Mouse (Mus musculus): ENCODE data around the gene Tnc. TPM values are rescaled to one million over a fixed set of nuclear protein-coding genes. Genes with fewer than 3 reads are reported as not detected.

Gene Tnc
- total RNA-seq, 2 experiments from 2014 or later: 11.4 to 13.8 TPM

DNA sequence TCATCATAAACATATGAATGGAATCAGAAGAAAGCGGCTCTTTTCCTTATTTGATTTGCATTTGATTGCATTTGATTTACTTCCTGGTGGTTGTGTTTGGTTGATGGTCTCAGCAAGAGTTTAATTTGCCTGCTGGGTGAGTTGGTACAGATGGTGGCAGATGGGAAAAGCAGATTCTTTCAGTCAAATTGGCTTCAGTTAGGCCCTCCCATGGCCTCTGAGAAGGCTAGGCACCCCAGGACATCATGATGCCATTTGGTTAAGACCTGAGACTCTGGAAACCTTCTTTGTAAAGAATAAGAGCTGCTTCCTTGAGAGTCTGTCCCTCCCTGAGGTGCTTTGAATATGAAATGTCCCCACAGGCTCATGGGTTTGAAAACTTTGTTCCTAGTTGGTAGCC, 75.1 kb downstream of the Tnc start:
- DNase-seq: no peak

DNA sequence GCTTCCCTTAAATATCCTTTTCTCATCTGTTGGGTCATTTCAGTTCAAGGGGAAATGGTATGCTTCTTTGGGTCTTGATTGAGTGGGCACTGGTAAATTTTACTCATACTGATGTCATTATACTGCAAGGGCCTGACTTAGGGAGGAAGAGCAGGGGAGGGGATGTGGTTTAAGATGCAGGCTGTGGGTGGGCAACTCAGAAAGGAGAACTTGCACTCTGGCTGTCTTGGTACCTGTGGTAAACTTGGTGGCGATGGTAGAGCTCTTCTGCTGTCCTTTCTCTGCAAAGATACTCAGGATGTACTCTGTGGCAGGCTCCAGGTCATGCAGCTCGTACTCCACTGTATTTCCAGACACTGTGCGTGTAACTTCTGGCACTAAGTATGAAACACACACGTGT, 75.9 kb downstream of the Tnc start:
- intact Hi-C loops (cut with DNase I): no loop called here
- no peak for DNase-seq

More for the DNA sequence above, 75.1 kb downstream of the Tnc start:
- intact Hi-C loops (cut with DNase I): no loop called here

DNA sequence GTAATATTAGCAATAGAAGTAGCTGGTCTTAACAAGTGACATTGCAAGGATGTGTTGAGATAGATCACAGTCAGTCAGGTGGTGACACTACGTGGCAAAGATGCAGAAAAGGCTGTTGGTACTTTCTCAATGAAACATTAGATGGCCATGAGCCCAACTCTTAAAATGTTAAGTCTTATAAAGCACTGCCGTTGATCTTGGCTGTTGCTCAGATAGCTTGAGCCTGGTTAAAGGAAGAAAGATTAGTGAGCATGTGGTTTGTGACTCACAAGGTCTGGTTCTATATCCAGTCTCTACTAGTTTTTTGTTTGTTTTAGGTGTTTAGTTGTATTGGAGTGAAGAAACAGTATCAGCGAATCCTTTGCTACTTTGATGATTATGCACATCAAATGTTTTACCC, 76.9 kb downstream of the Tnc start:
- DNase-seq: no peak
- intact Hi-C loops (cut with DNase I): no loop called here

DNA sequence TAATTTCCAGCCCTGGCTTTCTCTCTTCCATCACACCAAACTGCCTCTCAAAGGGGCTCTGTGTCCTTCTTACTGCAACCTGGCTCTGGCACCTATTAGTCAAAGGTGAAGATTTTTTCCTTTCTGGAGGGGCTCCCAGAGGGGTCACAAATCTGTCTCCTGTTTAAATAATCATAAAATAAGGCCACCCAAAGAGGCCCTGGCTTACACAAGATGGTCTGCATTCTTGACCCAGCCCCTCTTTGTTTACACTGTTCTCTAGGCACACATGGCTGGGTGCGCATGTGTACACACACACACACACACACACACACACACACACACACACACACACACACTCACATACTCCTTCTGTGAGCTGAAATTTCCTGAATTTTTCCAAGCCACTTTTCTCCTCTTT, 83.4 kb downstream of the Tnc start:
- intact Hi-C loops (cut with DNase I): no loop called here
- no peak for DNase-seq

DNA sequence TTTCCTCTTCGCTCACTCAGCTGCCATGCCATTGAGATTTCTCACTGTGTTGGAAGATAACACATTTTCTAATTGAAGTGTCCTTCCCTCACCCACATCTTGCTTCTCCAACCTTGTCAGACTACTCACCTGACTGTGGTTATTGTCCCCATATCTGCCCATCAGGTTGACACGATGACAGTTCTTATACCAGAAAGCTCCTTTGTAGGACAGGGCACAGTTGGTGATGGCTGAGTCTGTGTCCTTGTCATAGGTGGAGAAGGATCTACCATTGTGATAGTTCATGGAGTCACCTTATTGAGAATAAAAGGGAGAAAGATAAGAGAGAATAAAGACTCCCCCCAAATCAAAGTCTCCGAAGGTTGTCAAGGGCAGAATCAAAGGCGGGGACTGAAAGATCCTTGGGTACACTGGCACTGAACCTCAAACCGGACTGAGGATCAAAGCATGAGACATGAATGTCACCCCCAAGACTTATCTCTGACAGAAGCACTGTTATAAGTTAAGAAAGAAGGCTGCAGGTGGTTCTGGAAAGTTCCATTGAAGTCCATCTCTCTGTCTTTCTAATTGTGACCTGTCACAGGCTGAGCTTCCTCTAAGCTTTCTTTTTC, 84.9 kb downstream of the Tnc start:
- intact Hi-C loops (cut with DNase I): no loop called here
- DNase-seq: no peak

DNA sequence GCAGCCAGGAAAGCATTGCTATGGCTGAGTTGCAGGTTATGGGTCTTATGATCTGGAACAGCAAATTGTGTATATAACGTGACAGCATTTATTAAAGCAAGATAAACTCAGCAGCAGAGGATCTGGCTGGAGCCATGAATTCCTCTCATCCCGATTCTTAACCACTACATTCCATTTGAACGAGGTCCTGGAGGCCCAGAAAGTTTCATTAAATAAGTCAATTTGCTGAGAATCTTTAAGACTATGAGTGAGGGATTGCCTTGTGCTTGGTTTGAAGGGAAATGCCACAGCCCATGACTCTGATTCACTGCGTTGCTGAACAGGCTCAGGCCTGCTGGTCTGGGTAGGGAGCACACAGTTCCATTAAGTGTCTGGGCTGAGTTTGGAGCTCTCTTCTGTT, 88.2 kb downstream of the Tnc start:
- intact Hi-C loops (cut with DNase I): no loop called here
- no peak for DNase-seq

DNA sequence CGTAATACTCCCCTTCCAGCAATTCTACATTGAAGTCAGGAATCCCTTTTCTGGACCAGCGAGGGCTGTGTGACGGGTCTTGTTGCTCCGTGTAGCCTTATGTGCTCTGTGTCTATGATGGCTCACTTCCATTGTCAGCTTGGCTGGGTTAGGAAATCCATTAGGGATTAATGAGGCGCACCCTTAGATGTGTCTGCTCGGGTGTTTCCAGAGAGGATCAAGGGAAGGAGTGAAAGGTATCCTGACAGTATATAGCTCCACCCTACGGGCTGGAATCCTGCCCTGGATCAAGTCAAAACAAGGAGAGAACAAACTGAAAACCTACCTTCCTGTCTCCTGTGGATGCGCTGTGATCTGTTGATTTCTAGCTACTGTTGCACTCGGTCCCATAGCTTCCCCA, 96.8 kb downstream of the Tnc start:
- intact Hi-C loops (cut with DNase I): no loop called here
- no peak for DNase-seq

DNA sequence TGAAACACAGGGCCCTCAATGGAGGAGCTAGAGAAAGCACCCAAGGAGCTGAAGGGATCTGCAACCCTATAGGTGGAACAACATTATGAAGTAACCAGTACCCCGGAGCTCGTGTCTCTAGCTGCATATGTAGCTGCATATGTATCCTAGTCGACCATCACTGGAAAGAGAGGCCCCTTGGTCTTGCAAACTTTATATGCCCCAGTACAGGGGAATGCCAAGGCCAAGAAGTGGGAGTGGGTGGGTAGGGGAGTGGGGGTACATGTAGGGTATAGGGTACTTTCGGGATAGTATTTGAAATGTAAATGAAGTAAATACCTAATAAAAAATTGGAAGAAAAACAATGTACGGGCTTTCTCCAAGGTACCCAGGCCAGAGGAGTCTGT, 98.1 kb downstream of the Tnc start:
- peak in 1 of 2 experiments; percentile 1 for DNase-seq
- intact Hi-C loops (cut with DNase I): loop anchor here (1.0 to 5.0 kb wide), 8 partner anchors 106 to 581 kb away; partner anchors contain the start of gene Tex48

DNA sequence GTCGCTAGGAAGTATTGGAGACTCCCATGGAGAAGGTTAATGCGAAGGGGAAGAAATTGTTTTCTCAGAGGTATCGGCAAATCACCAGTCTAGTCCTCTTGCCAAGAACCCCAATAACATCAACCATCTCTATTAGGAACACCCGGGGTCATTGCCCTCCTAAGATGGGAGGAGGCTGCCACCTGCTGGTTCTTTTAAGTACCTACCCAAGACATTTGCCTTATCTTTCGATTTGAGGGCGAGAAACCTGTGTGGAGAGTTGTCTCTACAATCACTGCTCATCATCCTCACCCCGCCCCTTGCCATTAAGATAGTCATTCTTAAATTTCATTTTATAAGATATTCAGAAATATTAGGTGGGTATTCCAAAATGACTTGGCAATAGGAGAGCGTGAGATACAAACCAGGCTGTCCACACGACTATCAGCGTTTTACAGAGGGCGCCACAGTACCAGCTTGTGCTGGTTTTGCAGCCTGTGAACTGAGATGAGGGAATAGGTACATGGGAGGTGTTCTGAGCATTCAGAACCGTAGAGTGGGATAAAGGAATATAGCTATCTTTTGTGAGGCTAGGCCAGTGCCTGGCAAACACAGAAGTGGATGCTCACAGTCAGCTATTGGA, 98.6 kb downstream of the Tnc start:
- intact Hi-C loops (cut with DNase I): loop anchor here (1.0 to 5.0 kb wide), 8 partner anchors 106 to 581 kb away; partner anchors contain the start of gene Tex48
- DNase-seq: peak; percentile 61 to 71

DNA sequence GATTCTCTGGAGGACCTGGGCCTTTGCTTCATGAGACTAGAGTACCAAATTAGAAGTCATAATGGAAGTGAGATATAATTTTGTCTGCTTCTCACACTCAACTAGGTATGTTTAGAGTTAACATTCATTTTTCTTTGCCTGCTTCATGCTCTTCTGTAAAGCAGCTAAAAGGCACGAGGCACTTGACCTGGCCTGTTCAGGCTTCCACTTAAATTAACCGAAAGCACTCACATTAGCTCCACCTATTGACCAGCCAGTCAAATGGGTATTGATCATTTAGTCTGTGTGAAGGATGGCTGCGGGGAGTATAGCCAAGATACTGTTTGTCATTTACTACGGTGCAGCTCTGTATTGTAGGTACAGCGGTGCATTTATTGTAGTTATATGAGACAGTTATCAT, 103.0 kb downstream of the Tnc start:
- DNase-seq: no peak
- intact Hi-C loops (cut with DNase I): no loop called here

DNA sequence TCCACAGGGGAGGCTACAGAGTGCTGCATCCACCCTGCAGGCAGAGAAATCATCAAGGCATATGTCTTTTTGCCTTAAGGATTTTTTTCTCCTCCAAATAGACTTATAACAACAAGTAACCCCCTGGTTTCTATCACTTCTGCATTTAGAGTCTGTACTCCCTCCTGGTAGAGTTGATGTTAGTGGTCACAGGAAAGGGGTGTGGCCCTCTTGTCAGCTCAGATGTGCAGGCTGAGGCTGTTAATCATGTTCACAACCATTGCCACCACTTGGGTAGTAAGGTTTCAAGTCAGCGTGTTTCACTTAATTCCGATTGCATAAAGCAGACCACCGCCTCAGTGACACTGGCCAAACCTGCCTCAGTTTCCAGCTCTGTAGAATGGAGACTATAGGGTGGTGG, 103.9 kb downstream of the Tnc start:
- no peak for DNase-seq
- intact Hi-C loops (cut with DNase I): no loop called here

DNA sequence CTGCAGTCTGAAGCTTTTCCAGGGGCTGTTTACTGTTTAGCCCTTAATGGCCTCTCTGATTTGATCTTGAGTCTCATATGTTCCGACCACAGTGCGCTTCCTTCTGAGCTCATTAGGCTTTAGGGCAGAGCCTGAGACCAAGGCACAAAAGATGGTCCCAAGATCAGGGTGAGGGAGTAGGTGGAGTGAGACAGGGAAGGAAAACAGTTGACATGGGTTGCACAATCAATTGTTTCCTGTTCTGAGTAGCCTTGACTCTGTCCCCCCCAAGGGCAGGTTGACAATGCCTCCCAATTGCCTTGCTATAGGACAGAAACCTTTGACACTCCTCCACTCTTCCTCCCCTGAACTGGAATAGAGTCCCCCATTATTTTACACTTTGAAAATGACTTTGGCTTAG, 105.4 kb downstream of the Tnc start:
- DNase-seq: no peak
- intact Hi-C loops (cut with DNase I): no loop called here

DNA sequence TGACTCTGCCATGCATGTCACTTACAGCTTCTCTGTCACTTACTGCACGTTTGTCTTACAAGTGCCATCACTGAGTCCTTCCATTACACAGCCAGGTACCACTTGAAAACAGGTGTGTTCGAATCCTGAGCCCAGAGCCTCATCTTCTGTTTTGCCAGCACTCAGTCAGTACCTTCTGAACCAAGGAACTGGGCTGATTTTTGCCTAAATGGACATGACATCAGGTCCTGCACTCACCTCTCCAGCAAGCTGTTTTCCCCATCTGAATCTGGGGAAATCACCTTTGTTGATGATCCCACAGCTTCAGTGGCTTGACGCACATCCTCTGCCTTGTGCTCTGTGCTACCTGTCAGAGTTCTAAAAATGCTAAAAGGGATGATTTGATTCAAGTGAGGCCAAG, 107.4 kb downstream of the Tnc start:
- intact Hi-C loops (cut with DNase I): no loop called here
- no peak for DNase-seq

DNA sequence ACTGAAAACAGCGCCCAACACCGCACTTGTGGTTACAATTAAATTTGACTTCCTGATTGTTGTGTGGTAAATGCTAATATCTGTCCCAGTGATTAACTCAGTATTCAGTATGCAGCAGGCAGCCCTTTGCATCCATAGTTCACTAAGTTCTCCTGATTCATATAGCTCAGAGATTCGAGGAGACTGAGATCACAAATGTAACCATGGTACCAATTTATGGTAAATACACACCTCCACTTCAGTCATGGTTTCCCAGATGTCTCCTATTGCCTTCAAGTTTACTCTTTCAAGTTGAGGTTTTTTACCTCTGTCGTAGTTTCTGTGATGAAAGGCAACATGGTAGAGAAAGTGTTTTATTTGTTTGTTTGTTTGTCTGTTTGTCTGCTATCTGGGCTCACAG, 110.9 kb downstream of the Tnc start:
- no peak for DNase-seq
- intact Hi-C loops (cut with DNase I): no loop called here

DNA sequence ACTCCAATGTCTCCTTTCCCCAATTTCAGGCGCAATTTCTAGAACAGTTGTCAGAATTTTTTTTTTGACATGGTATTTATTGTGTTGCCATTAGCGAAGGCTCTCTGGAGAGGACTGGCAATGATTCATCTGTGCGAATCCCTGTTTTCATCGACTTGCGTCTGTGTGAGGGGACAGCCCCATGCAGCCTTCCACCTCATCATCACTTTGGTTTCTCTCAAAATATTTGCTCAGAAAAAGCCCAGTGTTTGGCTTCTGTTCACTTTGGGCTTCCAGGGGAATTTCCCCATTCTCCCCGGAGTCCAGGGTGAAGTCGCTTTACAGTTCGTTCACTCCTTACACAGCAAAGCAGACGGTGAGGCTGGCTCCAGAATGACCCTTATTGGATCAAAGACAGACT, 111.5 kb downstream of the Tnc start:
- intact Hi-C loops (cut with DNase I): no loop called here
- DNase-seq: no peak

DNA sequence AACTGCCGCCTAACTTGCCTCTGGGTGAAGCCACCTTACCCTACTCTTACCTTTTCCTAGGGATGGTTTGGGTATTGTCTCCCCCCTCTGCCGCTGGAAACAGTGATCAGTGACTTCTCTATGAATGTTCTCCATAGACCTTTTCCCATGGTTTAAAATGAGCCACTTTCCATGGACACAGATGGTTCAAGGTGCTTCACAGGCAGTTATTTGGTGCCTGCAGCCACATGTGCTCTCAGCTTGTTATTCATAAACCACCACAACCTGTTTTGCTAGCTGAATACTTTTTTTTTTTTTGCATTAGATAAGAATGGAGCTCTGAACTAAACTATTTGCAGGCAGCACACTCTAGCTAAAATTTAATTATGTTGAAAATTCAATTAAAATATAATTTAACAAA, 116.0 kb downstream of the Tnc start:
- intact Hi-C loops (cut with DNase I): no loop called here
- DNase-seq: no peak

DNA sequence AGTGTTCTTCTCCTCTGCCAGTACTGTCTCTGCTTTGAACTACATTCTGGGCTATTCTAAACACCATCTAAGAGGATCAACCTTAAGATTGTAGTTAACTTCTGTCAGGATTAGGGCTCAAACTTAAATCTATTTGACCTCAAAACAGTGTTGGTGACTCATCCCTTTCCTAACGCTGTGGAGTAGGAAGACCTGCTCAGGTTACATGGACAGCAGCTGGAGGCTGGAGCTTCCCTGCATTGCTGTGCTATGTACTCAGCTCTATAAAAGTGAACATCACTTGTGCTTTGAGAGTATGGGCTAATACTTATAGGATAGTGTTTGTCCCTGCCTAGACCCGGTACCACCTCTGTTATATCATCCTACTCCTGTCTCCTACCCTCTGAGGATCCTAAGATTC, 117.3 kb downstream of the Tnc start:
- intact Hi-C loops (cut with DNase I): no loop called here
- DNase-seq: no peak

DNA sequence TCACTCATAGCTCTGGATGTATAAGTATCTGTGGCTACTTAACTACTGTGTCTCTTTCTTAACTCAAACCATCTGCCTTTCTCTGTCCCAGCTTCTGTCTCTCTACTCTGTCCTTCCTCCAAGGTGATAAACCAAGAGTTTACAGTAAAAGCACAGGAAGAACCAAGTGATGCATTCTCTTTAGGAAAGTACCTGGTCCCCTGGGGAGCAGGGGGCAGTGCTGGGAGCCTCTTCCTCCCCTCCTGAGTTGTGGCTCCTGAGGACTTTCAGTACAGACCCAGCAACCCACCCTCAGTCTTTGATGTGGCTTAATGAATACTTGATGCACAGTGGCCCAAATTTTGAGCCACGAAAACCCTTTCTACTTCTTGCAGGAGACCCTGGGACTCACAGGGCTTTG, 118.6 kb downstream of the Tnc start:
- intact Hi-C loops (cut with DNase I): no loop called here
- DNase-seq: no peak

DNA sequence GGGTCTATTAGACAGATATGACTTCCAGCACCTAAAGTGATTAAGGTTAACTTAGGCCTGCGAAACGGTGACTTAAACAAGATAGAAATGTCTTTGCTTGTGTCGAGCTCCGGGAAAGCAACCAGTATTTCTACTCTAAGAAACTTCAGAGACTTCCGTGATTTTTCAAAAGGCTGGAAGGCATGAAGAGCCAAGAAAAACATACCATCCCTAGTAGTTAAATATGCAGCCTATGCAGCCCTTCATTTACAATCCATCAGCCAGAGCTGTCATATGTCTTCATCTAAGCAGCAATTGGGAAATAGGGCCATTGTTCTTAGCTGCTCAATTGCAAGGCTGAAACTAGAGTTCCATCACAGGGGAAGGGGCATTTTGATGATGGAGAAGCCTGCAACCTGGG, 129.6 kb downstream of the Tnc start:
- intact Hi-C loops (cut with DNase I): no loop called here
- DNase-seq: no peak

DNA sequence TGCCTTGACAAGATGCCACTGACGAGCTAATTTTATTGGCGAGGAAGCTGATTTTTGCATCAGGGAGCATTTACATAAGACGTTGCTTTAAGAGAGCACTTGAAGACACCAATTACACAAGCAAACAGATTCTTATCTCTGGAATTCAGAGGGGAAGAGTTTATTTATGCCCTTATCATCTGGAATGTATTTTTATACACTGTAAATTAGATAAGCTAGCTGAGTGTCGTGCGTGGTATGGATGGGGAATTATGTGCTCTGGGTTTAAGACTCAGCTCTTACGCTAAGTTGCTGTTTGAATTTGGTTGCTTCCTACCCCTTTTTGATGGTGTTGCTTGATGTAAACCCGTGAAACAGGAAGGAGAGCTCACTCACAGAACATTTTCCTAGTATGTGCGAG, 130.1 kb downstream of the Tnc start:
- no peak for DNase-seq
- intact Hi-C loops (cut with DNase I): no loop called here

DNA sequence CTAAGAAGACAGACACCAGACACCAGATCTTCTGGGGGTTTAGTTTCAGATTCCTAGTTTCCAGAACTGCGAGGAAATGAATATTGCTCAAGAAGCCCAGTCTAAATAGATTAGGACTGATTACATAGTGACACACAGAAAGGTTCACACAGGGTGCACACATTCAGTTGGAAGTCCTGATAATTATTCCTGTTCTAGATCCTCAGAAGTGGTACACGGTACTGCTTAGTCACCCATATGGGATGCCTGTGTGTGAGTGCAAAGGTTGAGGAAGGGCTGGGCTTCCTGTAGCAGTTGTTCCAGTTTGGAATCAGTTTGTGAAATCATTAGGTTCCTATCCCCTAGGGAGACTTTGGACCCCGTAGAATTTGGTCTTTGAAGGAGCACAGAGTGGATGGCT, 130.5 kb downstream of the Tnc start:
- intact Hi-C loops (cut with DNase I): no loop called here
- DNase-seq: no peak
